Mouse (Mus musculus): ENCODE results near the gene Mat1a.

- TF ChIP-seq ZMIZ1 (IDR thresholded peaks at IDR 0.05; ENCODE audit: low read depth, low read length) (no peak), EP300 (IDR thresholded peaks at IDR 0.05; ENCODE audit: low read depth in 1 of 2, low read length in 2 of 2) (no peak), POLR2A (IDR thresholded peaks at IDR 0.05; ENCODE audit: control insufficient read depth in 1 of 2, insufficient read depth in 1 of 2, low read depth in 1 of 2, low read length in 2 of 2, poor library complexity in 1 of 2) (no peak), ELF1 (IDR thresholded peaks at IDR 0.05; ENCODE audit: low read depth, low read length) (no peak)
Measured at GRCm38 (mm10) chr14:41096296-41096860, 8.5 kb upstream of the Mat1a start.

All from MEL (cell line).